Mouse (Mus musculus) frontal cortex, postnatal 36 days (tissue): ENCODE measurements at regions not wholly inside any gene's neighbourhood (a gene's known extent, or its start where the extent isn't known, plus 50 kb on each side); places are given as distances from the start of the nearest gene placed in this dataset.

Source experiments
- DNase-seq, 2 experiments: peaks; one replicate each; pipeline ENCODE4 v3.0.0; 2022; ENCODE audit warnings: low spot score in 2 of 2

- DNase-seq = no peak
These were observed 212.0 kb upstream of the Usp24 start for GRCm38 (mm10) chr4:106103750-106104635.

- no peak for DNase-seq
These were observed 203.0 kb upstream of the Usp24 start for GRCm38 (mm10) chr4:106112981-106113380.

GRCm38 (mm10) chr4:106113747-106114146 is 202.3 kb upstream of the Usp24 start:
- no peak for DNase-seq

- DNase-seq = no peak
These were observed 199.4 kb upstream of the Usp24 start for GRCm38 (mm10) chr4:106116611-106117010.

- DNase-seq = no peak
These were observed 194.7 kb upstream of the Usp24 start for GRCm38 (mm10) chr4:106121306-106121705.

- no peak for DNase-seq
These were observed 192.9 kb upstream of the Usp24 start for GRCm38 (mm10) chr4:106123038-106123654.

- no peak for DNase-seq
These were observed 188.8 kb upstream of the Usp24 start for GRCm38 (mm10) chr4:106127199-106127598.

GRCm38 (mm10) chr4:106127641-106128040 is 188.4 kb upstream of the Usp24 start:
- peak in 1 of 2 experiments; percentile 12 for DNase-seq

- no peak for DNase-seq
These were observed 186.7 kb upstream of the Usp24 start for GRCm38 (mm10) chr4:106129327-106129726.

GRCm38 (mm10) chr4:106129803-106130202 is 186.2 kb upstream of the Usp24 start:
- DNase-seq = no peak

- DNase-seq = no peak
These were observed 182.0 kb upstream of the Usp24 start for GRCm38 (mm10) chr4:106133746-106134730.

GRCm38 (mm10) chr4:106142741-106143140 is 173.3 kb upstream of the Usp24 start:
- no peak for DNase-seq

GRCm38 (mm10) chr4:106144351-106145116 is 171.5 kb upstream of the Usp24 start:
- DNase-seq = no peak

- no peak for DNase-seq
These were observed 169.0 kb upstream of the Usp24 start for GRCm38 (mm10) chr4:106146919-106147460.

GRCm38 (mm10) chr4:106148866-106149265 is 167.1 kb upstream of the Usp24 start:
- no peak for DNase-seq

- peak in 1 of 2 experiments; percentile 4 for DNase-seq
These were observed 166.5 kb upstream of the Usp24 start for GRCm38 (mm10) chr4:106149471-106150048.

- DNase-seq = no peak
These were observed 165.2 kb upstream of the Usp24 start for GRCm38 (mm10) chr4:106150775-106151174.

- no peak for DNase-seq
These were observed 158.4 kb upstream of the Usp24 start for GRCm38 (mm10) chr4:106157451-106158179.

- DNase-seq = no peak
These were observed 154.4 kb upstream of the Usp24 start for GRCm38 (mm10) chr4:106161592-106161991.

- no peak for DNase-seq
These were observed 153.5 kb upstream of the Usp24 start for GRCm38 (mm10) chr4:106162551-106162950.
